Mouse (Mus musculus) mouse trophoblast stem cell (cell line): Measurements from ENCODE around the gene Leng1.

Experiments used
- in situ Hi-C, 2 experiments: fragments of 300-500 bp; cut with MseI, MboI; formaldehyde crosslinking; loops; 2 replicates in 1 of 2; 3 replicates in 1 of 2; pipeline ENCODE4 v1.15.1; 2025

Leng1 gene

DNA sequence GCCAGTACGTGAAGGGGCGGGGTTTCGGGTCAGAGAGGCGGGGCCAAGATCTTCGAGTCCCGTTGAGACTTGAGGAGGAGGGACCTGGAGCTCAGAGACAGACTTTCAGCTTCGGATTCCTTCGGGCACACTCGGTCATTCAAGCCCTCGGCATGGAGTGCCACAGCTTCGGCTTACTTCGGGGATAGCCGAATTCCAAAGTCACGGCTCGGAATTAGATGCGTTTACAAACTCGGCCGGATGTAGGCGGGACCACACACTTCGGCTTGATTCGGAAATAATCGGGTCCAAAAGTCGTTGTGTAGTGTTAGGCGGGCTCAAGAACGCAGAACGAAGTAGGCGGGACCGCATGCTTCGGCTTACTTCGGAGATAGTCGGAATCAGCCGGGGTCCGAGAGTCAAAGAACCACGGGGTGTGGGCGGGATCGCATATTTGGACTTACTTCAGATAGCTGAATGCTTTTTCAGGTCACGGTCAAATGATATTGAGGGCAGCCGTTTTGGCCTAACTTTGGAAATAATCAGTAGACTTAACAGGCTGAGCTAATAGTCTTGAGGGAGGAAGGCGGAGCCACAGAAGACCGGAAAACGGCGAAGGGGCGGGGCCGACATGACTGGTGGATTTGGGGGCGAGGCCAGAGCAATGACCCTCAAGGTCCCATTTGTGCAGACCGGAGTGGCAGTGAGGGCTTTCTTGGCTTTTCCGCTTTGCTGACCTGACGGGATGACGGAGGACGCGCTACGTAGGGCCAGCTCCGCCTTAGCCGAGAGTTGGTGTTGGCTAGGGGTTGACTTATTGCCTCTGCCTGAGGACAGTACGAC, 27.6 kb upstream of the Leng1 start, which contains the start of gene Mboat7:
TSS of gene Mboat7 (minus strand) at position 537 of the 822 bp plus-strand sequence.
- in situ Hi-C loops, result loop anchor here in 1 of 2 experiments (25.0 kb wide), 1 partner anchor 219 kb away; the partner anchor contains the start of gene Lilra6

DNA sequence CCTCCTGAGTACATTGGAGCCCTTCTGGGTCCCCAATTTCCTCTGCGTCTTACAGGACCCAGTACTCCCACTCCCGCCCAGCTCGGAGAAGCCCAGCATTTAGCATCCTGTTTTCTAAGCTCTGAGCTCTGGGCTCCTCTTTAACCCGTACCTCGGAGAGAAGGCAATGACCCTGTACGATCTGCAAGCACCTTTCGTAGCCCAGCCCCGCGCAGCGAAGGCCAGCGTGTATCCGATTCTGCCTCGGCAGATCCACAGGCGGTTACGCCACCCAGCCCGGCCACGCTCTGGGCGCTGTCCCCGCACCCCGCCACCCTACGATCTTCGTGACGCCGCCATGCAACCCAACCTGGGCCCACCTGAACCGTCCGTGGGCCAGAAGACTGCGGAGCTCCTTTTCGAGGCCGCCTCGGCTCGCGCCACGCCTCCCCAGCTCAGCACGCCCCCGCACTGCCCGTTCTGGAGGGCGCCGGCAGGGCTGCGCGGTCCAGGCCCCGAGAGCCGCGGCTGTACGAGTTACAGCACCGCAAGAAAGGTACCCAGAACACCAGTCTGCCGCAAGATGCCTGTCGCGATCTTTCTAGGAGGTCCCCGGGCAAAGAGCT, 26.8 kb upstream of the Leng1 start, which contains the start of gene Tsen34:
TSS of gene Tsen34 (plus strand) at position 482 of the 605 bp plus-strand sequence.
- in situ Hi-C loops, result loop anchor here in 1 of 2 experiments (25.0 kb wide), 1 partner anchor 220 kb away; the partner anchor contains the start of gene Lilra6

DNA sequence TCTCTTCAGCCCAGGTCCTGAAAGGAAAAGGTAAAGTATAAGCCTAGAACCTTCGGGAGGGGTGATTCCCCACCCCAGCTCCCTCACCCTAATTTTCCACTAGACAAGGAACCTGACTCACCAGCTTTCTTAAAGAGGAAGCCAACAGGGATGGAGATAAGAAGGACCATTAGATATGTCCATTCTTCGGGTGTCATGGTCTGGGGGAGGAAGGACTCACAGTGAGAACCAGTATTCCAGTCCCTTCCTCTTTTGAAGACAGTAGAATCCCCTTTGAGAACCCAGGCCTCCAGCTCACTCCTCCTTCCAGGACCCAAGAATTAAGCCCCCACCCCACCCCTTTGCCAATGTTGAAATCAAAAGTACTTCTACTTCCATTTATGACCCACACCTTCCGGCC, 26.3 kb upstream of the Leng1 start:
- in situ Hi-C loops, result loop anchor here in 1 of 2 experiments (25.0 kb wide), 1 partner anchor 220 kb away; the partner anchor contains the start of gene Lilra6

DNA sequence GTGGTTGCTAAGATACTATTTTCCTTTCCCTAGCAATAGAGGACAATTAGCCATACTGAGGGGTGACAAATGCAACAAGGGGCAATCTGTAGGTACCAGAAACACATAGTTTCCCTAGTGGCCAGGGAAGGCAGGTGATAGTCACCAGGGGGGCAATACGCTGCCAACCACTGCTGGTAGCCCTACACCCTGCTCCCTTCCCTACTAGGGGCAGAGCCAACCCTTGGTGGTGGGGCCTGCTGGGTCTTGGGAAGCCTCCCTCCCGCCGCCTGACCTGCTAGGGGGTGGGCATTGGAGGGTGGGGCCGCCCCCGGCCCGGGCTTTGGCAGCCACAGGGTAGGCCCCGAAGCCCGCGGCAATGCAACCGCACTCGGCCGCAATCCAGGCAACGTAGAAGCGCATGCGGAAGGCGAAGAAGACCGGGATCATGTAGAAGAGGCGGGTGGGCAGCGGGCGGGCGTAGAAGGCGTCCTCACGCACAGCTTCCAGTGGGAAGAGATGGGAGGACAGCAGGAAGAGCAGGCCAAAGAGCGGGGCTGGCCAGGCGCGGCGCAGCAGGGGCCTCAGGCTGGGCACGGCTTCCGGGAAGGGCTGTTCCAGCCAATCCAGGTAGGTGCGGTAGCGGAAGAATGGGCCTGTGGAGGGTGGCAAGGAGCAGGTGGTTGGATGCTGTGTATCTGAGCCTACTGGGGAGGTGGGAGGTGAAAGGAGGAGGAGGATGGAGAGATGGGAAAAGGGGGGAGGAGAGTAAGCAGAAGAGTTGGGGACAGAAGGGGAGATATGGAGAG, 20.0 kb upstream of the Leng1 start:
- in situ Hi-C loops, result loop anchor here in 1 of 2 experiments (10.0 to 25.0 kb wide), 2 partner anchors 129 to 227 kb away; partner anchors contain the start of gene Lilra6

DNA sequence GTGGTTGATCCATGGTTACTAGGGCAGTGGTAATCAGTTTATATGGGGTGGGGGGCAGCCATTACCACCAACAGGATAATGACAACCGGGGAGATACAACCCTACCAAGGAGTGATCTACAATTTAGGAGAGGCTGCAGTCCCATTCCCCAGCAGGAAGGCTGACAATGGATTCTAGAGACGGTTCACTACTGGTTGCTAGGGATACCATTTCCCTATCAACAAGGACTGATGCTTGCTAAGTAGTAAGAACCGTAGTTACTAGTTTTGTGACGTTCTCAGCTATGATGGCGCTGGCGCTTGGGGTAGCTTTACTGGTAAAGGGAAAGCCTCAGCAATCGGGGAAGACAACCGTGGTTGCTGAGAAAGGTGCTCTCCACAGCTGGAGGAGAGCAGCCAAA, 19.1 kb upstream of the Leng1 start:
- in situ Hi-C loops, result loop anchor here in 1 of 2 experiments (10.0 to 25.0 kb wide), 2 partner anchors 130 to 228 kb away; partner anchors contain the start of gene Lilra6

DNA sequence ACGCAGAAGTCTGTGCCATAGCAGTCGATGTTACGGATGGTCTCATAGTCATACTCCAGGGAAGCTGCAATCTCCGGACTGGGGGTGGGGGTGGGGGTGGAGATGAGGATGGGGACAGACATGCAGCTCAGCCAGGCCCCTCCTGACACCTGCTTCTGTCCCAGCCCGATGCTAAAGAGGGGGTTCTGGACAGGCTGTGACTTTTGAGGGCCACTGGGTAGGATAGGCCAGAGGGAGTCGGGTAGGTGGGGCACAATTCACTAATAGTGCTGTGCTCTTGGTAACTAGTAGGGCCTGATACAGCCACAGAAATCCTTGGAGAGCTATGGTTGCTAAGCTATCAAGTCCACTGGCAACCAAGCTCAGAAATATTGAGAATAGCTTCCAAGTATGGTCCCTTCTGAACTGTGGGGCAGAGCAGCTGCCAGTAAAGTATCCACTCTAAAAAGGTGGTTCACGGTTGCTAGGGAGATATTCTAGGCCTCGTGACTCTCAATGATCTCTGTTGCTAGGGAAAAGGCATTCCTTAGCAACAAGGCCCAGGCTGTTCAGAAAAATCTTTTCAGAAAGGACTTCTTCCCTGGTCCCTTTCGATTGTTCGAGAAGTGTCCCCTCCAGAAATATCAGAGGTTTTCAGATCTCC, 18.4 kb upstream of the Leng1 start:
- in situ Hi-C loops, result loop anchor here in 1 of 2 experiments (10.0 to 25.0 kb wide), 2 partner anchors 131 to 228 kb away; partner anchors contain the start of gene Lilra6

DNA sequence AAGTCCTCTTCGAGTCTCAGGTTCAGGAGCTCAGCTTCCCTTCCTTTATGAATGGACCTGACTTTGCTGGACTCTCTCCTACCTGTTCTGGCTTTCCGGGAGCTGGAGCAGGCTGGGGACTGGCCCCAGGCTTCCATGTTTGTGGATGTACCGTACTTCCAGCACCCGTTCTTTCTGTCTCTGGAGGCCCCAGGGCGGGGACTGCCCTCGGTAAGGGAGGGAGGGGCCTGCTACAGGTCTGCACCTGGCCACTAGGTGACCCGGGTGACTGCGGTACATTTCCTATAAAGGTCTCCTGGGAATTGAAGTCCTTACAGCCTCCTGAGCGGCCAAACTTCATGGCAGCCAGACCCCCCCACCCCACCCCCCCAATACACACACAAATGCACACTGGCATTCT, 11.7 kb upstream of the Leng1 start, which contains the start of gene Tmc4:
TSS of gene Tmc4 (minus strand) at position 212 of the 400 bp plus-strand sequence.
- in situ Hi-C loops, result loop anchor here in 1 of 2 experiments (25.0 kb wide), 1 partner anchor 235 kb away; the partner anchor contains the start of gene Lilra6

DNA sequence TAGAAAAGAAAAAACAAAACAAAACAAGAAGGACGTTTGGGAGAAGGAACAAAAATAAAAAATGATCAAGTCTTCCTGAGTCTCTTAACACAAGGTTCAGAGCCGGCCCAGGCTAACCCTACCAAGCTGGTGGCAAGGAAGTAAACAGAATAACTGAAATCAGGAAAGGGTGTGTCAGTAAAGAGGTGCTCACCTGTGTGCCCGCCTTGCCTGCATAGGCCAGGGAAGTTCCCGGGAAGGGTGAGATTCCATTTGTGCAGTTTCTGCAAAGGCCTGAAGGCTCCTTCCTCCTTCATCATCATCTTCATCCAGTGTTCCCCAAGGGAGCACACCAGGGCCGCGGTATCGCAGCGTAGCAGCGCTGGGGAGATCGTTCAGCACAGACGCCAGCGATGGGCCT, 10.7 kb upstream of the Leng1 start:
- in situ Hi-C loops, result loop anchor here in 1 of 2 experiments (25.0 kb wide), 1 partner anchor 236 kb away; the partner anchor contains the start of gene Lilra6

DNA sequence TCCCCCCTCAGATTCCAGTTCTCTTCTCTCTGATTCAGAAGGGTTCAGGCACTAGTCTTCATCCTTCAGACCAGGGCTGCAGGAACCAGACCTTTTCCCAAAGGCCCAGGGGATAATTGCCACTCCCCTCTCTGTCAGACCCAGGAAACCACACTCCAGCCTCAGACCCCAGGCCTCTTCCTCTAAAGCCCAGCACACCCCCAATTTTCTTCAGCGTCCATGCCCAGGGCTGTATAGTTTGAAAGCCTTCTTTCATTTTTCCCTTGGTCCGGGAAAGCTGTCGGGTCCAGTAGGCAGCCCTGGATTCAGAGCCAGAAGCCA, 9.5 kb upstream of the Leng1 start:
- in situ Hi-C loops, result loop anchor here in 1 of 2 experiments (25.0 kb wide), 1 partner anchor 237 kb away; the partner anchor contains the start of gene Lilra6

DNA sequence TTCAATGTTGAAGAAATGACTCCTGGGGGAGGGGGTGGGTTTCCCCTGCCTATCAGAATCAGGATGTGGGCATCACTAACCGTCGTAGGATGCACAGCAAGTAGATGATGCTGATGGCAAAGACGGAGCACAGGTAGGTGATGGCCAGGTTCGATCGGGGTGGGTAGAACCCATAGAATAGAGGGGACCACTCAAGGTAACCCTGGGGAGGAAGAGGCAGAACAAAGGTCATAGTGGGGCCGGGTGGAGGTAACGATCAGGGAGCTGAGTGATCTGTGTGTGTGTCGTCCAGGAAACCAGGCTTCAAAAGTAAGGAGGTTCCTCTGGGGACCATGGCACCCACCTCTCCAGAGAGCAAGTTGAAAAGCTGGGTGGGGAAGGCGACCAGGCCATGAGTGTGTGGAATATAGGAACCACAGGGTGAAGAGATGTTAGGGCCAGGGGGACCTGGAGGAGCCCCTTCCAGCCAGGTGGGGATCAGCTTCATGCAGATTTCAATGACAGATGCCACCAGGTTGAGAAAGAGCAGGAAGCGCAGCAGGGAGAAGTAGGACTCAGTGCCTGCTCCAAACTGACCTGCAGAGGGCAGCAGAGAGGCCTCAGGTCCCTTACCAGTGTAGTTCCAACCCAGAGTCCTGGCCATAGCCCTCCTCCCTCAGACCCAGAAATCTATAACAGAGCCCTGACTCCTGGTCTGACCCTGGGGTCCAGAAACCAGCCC, 9.0 kb upstream of the Leng1 start:
- in situ Hi-C loops, result loop anchor here in 1 of 2 experiments (5.0 to 25.0 kb wide), 2 partner anchors 52 to 238 kb away; partner anchors contain the start of gene Lilra6

DNA sequence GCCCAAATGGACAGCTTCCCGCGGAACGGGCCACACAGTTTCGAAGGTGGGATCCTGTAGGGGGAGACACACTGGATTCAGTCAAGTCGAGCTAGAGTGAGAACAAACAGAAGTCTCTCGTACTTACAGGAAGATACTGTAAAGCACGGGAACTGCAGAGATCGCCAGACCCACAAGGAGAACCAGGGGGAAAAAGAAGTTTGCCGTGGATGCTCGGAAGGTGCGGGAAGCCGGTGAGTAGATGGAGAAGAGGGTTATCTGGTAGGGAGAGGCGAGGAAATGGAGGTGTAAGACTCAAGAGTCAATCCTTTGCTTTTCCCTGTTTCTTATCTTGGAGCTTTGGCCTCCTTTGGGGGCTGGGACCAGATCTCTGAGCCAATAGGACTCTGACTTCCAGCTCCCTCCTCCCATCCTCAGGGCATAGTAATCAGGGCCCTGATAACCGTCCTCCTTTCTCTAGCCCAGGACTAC, 1.3 kb upstream of the Leng1 start:
- in situ Hi-C loops, result no loop called here

DNA sequence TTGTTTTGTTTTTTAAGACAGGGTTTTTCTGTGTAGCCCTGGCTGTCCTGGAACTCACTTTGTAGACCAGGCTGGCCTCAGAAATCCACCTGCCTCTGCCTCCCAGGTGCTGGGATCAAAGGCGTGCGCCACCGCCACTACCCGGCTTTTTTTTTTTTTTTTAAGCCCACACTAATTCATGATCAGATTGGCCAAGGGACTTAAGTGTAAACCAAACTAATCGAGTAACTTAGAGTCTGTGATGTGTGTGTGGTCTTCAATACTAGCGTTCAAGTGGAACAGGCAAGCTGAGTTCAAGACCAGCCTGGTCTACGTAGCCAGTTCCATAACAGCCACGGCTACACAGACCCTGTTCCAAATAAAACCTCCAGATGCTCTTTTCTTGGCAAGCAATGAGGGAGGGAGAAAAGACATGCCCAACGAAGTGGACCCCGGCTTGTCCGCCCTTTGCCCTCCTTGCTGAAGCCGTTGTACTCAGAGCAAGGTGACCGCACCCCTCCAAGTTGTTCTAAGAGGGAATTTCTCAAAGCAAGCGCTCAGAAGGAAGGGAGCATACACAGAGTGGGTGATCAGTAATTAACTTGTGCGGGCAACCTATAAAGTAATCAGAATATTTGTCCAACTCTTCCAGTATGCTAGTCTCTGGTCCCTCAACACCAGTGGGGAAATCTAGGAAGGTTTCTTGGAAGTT, 971 bp downstream of the Leng1 start:
- in situ Hi-C loops, result no loop called here

DNA sequence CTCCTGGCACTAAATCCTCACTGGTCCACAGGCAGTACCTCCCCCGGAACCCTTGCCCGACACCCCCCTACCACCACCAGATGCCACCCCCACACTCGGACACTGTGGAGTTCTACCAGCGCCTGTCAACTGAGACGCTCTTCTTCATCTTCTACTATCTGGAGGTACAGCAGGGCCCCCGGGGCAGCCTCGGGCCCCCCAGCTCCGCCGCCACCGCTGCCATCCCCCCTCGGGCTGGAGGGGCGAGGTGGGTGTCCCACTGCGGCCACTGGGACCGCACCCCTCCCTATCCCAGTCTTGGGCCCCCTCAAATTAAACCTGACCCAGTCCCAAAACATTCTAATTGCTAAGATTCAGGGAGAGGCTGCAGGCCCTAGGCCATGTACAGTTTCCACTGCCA, 7.1 kb downstream of the Leng1 start:
- in situ Hi-C loops, result no loop called here

DNA sequence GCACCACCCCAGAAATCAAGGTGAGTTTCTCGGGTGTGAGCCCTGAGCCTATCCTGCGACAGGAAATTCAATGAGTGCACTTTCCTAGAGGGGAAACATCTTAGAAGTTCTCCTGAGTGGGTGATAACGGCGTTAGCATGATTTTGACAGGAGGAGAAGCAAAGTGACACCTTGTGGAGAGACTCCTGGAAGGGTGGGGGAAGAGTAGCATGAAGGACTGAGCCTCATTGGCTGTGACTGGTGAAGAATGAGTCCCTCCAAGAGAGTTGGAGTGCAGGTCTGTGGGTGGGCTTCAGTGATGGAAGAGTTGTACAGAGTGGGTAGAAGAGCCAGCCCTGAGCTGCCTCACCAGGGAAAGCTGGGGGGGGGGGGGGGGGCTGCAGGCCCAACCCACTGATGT, 8.7 kb downstream of the Leng1 start:
- in situ Hi-C loops, result no loop called here

DNA sequence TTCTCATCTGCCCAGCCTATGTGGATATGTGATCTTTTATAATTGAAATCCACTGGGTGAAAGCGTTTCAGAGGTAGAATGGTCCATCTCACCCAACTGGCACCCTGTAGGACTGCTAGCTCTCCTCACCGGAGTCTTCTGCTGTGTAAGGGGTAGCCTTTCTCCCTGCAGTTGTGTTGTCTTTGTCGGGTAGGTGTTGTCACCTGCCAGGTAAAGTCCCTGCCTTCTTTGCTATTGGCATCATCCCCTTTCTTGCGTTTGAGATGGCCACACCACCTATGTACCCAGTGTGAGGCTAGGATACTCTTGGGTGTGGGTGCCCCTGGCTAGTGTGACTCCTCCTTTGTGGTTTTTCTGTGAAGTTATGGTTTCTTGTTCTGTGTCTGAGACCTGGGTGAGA, 19.0 kb downstream of the Leng1 start:
- in situ Hi-C loops, result loop anchor here in 1 of 2 experiments (10.0 kb wide), 1 partner anchor 58 kb away; the partner anchor contains the start of gene Rps9

DNA sequence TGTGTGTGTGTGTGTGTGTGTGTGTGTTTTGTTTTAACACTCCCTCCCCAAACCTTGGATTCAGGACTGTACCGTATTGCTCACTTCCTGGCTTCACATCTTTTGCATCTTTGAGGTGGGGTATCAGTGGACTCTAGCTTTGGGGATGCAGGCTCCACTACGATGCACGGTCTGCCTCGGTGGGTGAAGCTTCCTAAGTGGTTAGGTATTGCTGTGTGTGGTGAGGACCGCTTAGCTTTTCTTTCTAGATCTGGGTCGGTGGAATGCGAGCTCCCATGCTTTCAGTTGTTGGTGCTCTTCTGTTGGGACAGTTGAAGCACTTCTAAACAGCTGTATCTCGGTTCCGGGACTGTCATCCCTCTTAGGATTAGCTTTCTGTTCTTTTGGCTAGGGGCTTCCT, 19.5 kb downstream of the Leng1 start:
- in situ Hi-C loops, result loop anchor here in 1 of 2 experiments (10.0 kb wide), 1 partner anchor 59 kb away; the partner anchor contains the start of gene Rps9

DNA sequence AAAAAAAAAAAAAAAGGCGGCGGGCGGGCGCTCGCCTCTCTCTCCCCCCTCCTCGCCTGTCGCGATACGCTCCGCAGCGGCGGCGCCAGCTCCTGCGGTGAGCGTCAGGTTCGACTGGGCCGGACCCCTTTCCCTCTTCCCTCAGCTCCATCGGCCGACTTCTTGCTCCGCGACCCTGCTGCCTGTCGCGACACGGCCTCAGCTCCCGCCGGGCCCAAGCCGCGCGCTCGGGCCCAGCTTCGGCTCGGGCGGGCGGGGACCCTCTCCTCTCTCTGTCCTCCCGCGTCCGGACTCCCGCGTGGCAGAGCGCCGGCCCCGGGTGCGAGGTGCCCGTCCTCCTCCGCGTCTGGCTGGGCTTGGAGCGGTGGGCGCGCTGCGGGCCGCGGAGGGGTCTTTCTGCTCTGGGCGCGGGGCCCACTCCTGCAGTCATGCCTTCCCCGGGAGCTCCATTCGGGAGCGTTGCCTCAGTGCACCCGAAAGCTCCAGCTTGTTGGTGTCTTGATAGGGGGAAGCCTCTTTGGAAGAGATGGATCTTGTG, 20.1 kb downstream of the Leng1 start:
- in situ Hi-C loops, result loop anchor here in 1 of 2 experiments (10.0 kb wide), 1 partner anchor 59 kb away; the partner anchor contains the start of gene Rps9

DNA sequence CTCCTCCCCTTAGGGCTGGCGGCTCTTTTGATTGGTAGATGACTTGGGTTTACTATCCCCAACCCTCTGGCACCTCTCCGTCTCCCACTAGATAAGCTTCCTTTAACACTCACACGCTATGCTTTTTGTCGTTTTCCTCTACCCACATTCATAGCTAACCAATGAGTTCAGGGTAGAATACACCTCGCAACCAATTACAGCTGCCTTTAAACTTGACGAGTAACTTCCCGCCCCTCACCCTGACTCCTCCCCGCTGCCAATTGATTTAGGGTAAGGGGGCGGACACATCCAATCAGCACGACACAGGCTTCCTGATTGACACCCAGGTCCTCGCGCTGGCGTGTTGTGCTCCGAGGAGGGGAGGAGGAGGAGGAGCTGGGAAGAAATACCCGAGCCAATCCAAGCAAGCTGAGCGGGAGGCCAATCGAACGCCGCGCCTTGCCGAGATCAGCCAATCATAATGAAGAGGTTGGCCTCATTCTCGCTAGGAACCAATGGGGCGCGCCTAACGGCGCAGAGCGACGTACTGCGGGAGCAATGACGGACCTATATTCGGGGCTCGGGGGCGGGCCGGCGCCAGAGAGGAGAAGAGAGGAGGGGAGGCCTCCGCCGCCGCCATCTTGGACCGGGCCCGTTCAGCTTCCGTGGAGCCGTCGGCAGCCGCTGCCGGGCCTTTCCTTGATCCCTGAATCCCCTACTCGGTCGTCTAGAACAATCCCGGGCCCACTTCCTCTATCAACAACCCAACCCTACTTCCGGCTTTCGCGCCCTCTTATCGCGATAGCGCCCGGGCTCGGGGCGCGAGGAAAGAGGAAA, 20.8 kb downstream of the Leng1 start, which contains the start of gene Cnot3:
TSS of gene Cnot3 (plus strand) at position 597 of the 816 bp plus-strand sequence.
- in situ Hi-C loops, result loop anchor here in 1 of 2 experiments (10.0 kb wide), 1 partner anchor 60 kb away; the partner anchor contains the start of gene Rps9
